Mouse (Mus musculus): ENCODE measurements at regions not wholly inside any gene's neighbourhood (a gene's known extent, or its start where the extent isn't known, plus 50 kb on each side); places are given as distances from the start of the nearest gene placed in this dataset.

GRCm38 (mm10) chr10:117496064-117497011 lies 116.5 kb upstream of the Cpsf6 start:
- no peak for TF ChIP-seq CHD1 (IDR thresholded peaks at IDR 0.05; ENCODE audit: low read depth, low read length)
- no peak for TF ChIP-seq TBP (conservative IDR thresholded peaks at IDR 0.05; ENCODE audit: low read depth, low read length)
- no peak for TF ChIP-seq POLR2A (IDR thresholded peaks at IDR 0.05; ENCODE audit: low read depth, low read length)
- TF ChIP-seq SMC3 (IDR thresholded peaks at IDR 0.05; ENCODE audit: low read depth, low read length): no peak
- no peak for TF ChIP-seq UBTF (IDR thresholded peaks at IDR 0.05; ENCODE audit: low read depth, low read length)

All from CH12.LX (cell line).